Comparison of ENCODE assay signal across 15 mouse cellular contexts in genomic region chr14:12337998-12338809, GRCm38 (mm10). TPM values are rescaled to one million over a fixed set of nuclear protein-coding genes. Genes with fewer than 3 reads are reported as not detected.
A peak's percentile ranks its signal among the peaks of the same experiment; 100 is the strongest.
DNase-seq lines count a peak whose midpoint lies in the region; ATAC-seq and TF ChIP-seq lines count a peak whose summit lies in the region.
"Had no signal": no experiment of that assay in that cellular context is flagged by ENCODE, and none has a peak within 500 bp of the region (broad histone marks: within the 10 kb centered on the region; RNA-seq: fewer than 3 reads in every experiment).

No protein-coding gene starts in this region.

- H3K36me3 ChIP-seq in ES-E14 (ENCODE audit: control insufficient read depth, insufficient read depth, low read length, poor library complexity, severe bottlenecking), result no peaks in the 10 kb centered on the region
- H3K36me3 ChIP-seq in hindbrain, embryonic 10.5 days, result no peaks in the 10 kb centered on the region
- H3K36me3 ChIP-seq in midbrain, embryonic 15.5 days (replicated peaks), result no peaks in the 10 kb centered on the region
- H3K36me3 ChIP-seq in heart, embryonic 11.5 days (ENCODE audit: control insufficient read depth, insufficient read depth, low read length), result no peaks in the 10 kb centered on the region
- H3K36me3 ChIP-seq: heart, embryonic 15.5 days had no signal

- WGBS in hindbrain, embryonic 10.5 days, result under 1% methylated on average over 16 of the region's 16 CpGs
- under 1% methylated on average over 16 of the region's 16 CpGs for WGBS in midbrain, embryonic 15.5 days
- WGBS in heart, embryonic 11.5 days (ENCODE audit: insufficient replicate concordance), result 5% methylated on average over 16 of the region's 16 CpGs

- H3K27me3 ChIP-seq in hindbrain, embryonic 10.5 days (ENCODE audit: insufficient read depth, poor library complexity, severe bottlenecking), result peaks cover 100% of the 10 kb centered on the region
- H3K27me3 ChIP-seq in midbrain, embryonic 15.5 days (replicated peaks), result peaks cover 76% of the 10 kb centered on the region
- H3K27me3 ChIP-seq in heart, embryonic 11.5 days (ENCODE audit: control insufficient read depth, insufficient read depth, low read length), result peaks cover 83% of the 10 kb centered on the region

- no peak overlapping the region for H3K4me3 ChIP-seq in ES-E14 (ENCODE audit: insufficient read depth in 1 of 2, low read depth in 1 of 2, low read length in 2 of 2, poor library complexity in 1 of 2, severe bottlenecking in 1 of 2)
- H3K4me3 ChIP-seq in hindbrain, embryonic 10.5 days, result no peak overlapping the region
- no peak overlapping the region for H3K4me3 ChIP-seq in midbrain, embryonic 15.5 days
- H3K4me3 ChIP-seq in heart, embryonic 11.5 days (ENCODE audit: low read depth, low read length), result no peak overlapping the region
- H3K4me3 ChIP-seq: heart, embryonic 15.5 days; myocyte had no signal

- H3K4me2 ChIP-seq in midbrain, embryonic 15.5 days, result no peak overlapping the region
- no peak overlapping the region for H3K4me2 ChIP-seq in heart, embryonic 11.5 days
- H3K4me2 ChIP-seq: heart, embryonic 15.5 days had no signal

- no peak overlapping the region for H3K9ac ChIP-seq in ES-E14 (ENCODE audit: insufficient read depth, low read depth, low read length, poor library complexity, severe bottlenecking)
- no peak overlapping the region for H3K9ac ChIP-seq in midbrain, embryonic 15.5 days
- no peak overlapping the region for H3K9ac ChIP-seq in heart, embryonic 11.5 days (ENCODE audit: low read depth, low read length)
- H3K9ac ChIP-seq: heart, embryonic 15.5 days had no signal

- DNase-seq in ES-E14 (ENCODE audit: low read depth, low spot score), result no peak
- DNase-seq in embryo, embryonic 10 days (ENCODE audit: low spot score), result peak; percentile 59
- DNase-seq in hindbrain, embryonic 10.5 days (ENCODE audit: low spot score), result peak; percentile 23
- DNase-seq in adrenal gland, postnatal 14 days, result no peak
- DNase-seq in spleen, adult 18-20 months, result no peak
- DNase-seq: adrenal gland, postnatal 25 days; cerebellum, adult 9-10 months had no signal

- in situ Hi-C loops in ES-E14 (cut with MboI; ENCODE audit: low sequenced_read_pairs in 2 of 2, unreplicated experiment in 2 of 2), result no loop called here

- no peaks in the 10 kb centered on the region for H3K9me3 ChIP-seq in ES-E14 (ENCODE audit: control insufficient read depth, insufficient read depth, low read depth, low read length)
- H3K9me3 ChIP-seq in hindbrain, embryonic 10.5 days, result no peaks in the 10 kb centered on the region
- H3K9me3 ChIP-seq in midbrain, embryonic 15.5 days, result no peaks in the 10 kb centered on the region
- no peaks in the 10 kb centered on the region for H3K9me3 ChIP-seq in heart, embryonic 11.5 days (replicated peaks; ENCODE audit: control insufficient read depth, low read length)
- H3K9me3 ChIP-seq: heart, embryonic 15.5 days had no signal

- peaks cover 3 to 9% of the 10 kb centered on the region in 2 experiments; a peak in 2 of 4 replicates for H3K4me1 ChIP-seq in ES-E14 (ENCODE audit: control insufficient read depth in 2 of 2, insufficient read depth in 2 of 2, low read length in 2 of 2, poor library complexity in 1 of 2)
- H3K4me1 ChIP-seq in hindbrain, embryonic 10.5 days (replicated peaks), result peaks cover 9% of the 10 kb centered on the region
- peaks cover 8% of the 10 kb centered on the region; the same call in 1 of the 2 replicates for H3K4me1 ChIP-seq in midbrain, embryonic 15.5 days
- H3K4me1 ChIP-seq in heart, embryonic 11.5 days (ENCODE audit: control insufficient read depth, insufficient read depth, low read length), result peaks cover 5% of the 10 kb centered on the region; the same call in 1 of the 2 replicates

- H3K27ac ChIP-seq in ES-E14 (ENCODE audit: insufficient read depth, low read depth, low read length, poor library complexity, severe bottlenecking), result no peak overlapping the region
- no peak overlapping the region for H3K27ac ChIP-seq in hindbrain, embryonic 10.5 days
- H3K27ac ChIP-seq in midbrain, embryonic 15.5 days, result no peak overlapping the region
- H3K27ac ChIP-seq in heart, embryonic 11.5 days (ENCODE audit: low read depth, low read length), result no peak overlapping the region
- H3K27ac ChIP-seq: heart, embryonic 15.5 days; kidney, postnatal 0 days had no signal

- peak; percentile 22; the same call in 1 of the 2 replicates for ATAC-seq in midbrain, embryonic 15.5 days (replicated peaks)
- ATAC-seq in heart, embryonic 11.5 days (replicated peaks; ENCODE audit: insufficient number of reproducible peaks, low FRiP score, low TSS enrichment), result no peak

TF ChIP-seq in ES-E14, 5 proteins besides CTCF, POLR2A, EP300 and RAD21:
- no peak for TF ChIP-seq ZC3H11A (IDR thresholded peaks at IDR 0.05; ENCODE audit: borderline replicate concordance, low read depth, low read length)
- TF ChIP-seq CHD2 (IDR thresholded peaks at IDR 0.05; ENCODE audit: low read depth, low read length), result no peak
- TF ChIP-seq MAFK (IDR thresholded peaks at IDR 0.05; ENCODE audit: insufficient read depth, low read depth, low read length), result no peak
- peak; percentile 38; the same call in 1 of the 2 replicates for TF ChIP-seq ZNF384 (IDR thresholded peaks at IDR 0.05; ENCODE audit: low read depth, low read length)
- no peak for TF ChIP-seq HCFC1 (IDR thresholded peaks at IDR 0.05; ENCODE audit: borderline replicate concordance, insufficient read depth, low read length)

RNA-seq across cellular contexts. Expression of gene Fezf2, which starts 9.8 kb away (rescaled TPM):
- total RNA-seq in ES-E14 (2012; rRNA removed), result not detected in 2 replicates
- 0.24 and 1.7 TPM in 2 replicates for polyA plus RNA-seq in hindbrain, embryonic 10.5 days (2016; fragmentation: Nextera tagmentation; extraction: Ambion mirVana)
- polyA plus RNA-seq in midbrain, embryonic 15.5 days (2015; fragmentation: Nextera tagmentation; extraction: Ambion mirVana), result 4.1 and 4.2 TPM in 2 replicates
- total RNA-seq in adrenal gland, postnatal 14 days (2021), result not detected in 2 replicates
- polyA plus RNA-seq in heart, embryonic 11.5 days (2014; fragmentation: Nextera tagmentation; extraction: Ambion mirVana), result 0.14 TPM in 1 of 2 replicates, not detected in the other
- total RNA-seq: adrenal gland, postnatal 25 days had no signal
- polyA plus RNA-seq: kidney, postnatal 0 days; limb, embryonic 11.5 days; lung, embryonic 16.5 days; myocyte; spleen, adult 2 months had no signal

RNA-seq across cellular contexts. Expression of gene 3830406C13Rik, which starts 54.2 kb away (rescaled TPM):
- total RNA-seq in ES-E14 (2012; rRNA removed), result 4.7 and 8.3 TPM in 2 replicates
- 21.8 and 26.1 TPM in 2 replicates for polyA plus RNA-seq in hindbrain, embryonic 10.5 days (2016; fragmentation: Nextera tagmentation; extraction: Ambion mirVana)
- polyA plus RNA-seq in midbrain, embryonic 15.5 days (2015; fragmentation: Nextera tagmentation; extraction: Ambion mirVana), result 34.8 and 37.5 TPM in 2 replicates
- total RNA-seq in adrenal gland, postnatal 14 days (2021), result 36.9 and 38.0 TPM in 2 replicates
- 25.0 and 25.4 TPM in 2 replicates for polyA plus RNA-seq in heart, embryonic 11.5 days (2014; fragmentation: Nextera tagmentation; extraction: Ambion mirVana)

RNA-seq across cellular contexts. Expression of gene Gm49355, which starts 54.4 kb away (rescaled TPM):
- not detected in 2 replicates for total RNA-seq in ES-E14 (2012; rRNA removed)
- polyA plus RNA-seq in hindbrain, embryonic 10.5 days (2016; fragmentation: Nextera tagmentation; extraction: Ambion mirVana), result 0.07 and 0.12 TPM in 2 replicates
- 0.14 TPM in 1 of 2 replicates, not detected in the other for polyA plus RNA-seq in midbrain, embryonic 15.5 days (2015; fragmentation: Nextera tagmentation; extraction: Ambion mirVana)
- total RNA-seq in adrenal gland, postnatal 14 days (2021), result not detected in 2 replicates
- 0.07 TPM in 1 of 2 replicates, not detected in the other for polyA plus RNA-seq in heart, embryonic 11.5 days (2014; fragmentation: Nextera tagmentation; extraction: Ambion mirVana)
- total RNA-seq: adrenal gland, postnatal 25 days had no signal

Comparison
In these comparisons a context has a peak if more than half of its experiments do, and no peak if none do; other contexts are left out.
1. DNase-seq: peak in embryo, embryonic 10 days (single experiment) and hindbrain, embryonic 10.5 days (single experiment); none in ES-E14 (single experiment), adrenal gland, postnatal 14 days (single experiment) and spleen, adult 18-20 months (0 of 2).